Mouse (Mus musculus): ENCODE results near the gene Pth2r.

Pth2r gene

DNA sequence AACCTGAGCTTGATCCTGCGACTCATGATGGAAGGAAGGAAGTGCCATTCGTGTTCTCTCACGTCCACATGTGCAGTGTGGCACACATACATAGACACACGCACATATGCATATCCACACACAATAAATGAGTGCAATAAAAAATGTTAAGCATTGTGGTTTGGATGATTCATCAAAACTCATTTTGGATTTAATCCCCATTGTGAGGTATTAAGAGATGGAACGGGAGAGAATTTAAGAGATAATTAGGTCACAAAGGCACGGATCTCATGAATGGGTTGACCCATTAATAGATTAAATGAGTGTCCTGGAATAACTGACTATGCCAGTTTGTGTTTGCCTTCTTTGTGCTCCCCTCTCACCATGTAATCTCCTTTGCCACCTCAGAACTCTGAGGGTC lies at the start of gene Pth2r:
Gene Pth2r (plus strand): TSS at position 301 of the 400 bp plus-strand sequence.
- no peak for DNase-seq

DNA sequence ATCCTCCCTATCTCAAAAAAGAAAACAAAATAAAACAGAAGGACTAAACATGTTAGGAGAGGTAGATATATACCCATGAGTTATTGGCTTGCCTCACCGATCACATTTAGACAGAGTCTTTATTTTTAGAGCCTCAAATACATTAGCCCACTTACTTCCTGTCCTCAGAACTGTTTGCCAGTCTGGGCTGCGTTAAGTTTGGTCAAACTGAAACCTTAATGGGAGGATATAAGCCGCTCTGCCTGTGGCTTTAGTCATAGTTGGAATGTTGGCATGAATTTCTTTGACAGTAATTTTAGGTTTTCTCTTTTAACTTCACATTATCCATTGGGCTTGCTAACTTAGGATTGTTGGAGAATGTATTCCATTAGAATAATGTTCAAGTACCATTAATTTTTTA lies 44.1 kb upstream of the Pth2r start:
- no peak for DNase-seq

DNA sequence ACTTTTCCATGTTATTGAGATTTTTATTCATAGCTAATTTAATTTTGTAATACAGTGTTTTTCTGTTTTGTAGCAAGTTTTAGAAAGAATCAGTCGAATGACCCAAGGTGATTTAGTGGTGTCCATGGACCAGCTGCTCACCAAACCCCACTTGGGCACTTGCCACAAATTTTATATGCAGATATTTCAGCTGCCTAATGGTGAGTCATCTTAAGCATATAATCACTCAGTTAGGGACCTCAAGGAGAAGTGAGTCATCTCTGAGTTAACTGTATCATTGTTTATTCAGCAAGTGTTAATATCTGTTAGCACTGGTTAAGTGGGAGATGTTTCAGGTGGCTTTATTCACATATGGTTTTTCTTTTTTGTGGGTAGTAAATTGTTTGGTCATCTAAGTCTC lies 36.2 kb upstream of the Pth2r start:
- no peak for DNase-seq

DNA sequence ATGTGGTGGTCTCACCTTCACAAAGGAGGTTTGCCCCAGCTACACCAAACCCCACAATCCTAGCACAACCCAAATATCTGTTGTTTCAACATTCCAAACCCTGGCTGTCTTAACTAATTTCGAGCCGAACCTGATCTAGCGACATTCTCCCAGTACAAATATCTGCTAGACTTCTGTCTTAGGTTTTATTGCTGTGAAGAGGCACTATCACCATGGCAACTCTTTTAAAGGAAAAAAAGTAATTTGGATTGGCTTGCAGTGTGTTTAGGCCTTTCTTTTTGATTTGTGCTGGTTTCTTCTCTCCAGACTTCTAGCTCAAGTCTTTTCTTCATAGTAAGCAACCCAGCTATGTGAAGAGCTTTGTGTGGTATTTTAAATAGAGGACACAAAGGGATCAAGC lies 1.4 kb upstream of the Pth2r start:
- DNase-seq = no peak

DNA sequence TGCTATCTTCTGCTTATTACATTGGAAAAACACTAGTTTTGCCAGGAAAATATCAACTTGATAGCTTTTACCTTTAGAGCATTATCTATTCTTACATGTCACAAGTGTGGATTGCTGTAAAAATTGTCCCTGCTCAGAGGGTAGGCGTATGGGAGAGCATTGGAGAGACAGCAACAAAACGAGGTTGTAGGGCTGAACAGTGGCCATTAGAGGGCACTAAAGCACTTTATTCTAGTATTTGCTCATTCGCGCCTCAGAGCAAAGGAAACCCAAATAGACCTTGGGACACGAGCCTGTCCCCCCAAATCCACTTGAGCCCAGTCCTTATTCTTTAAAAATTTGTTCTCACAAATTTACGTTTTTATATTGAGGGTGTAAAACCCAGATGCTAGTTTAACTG lies 910 bp downstream of the Pth2r start:
- peak in 1 of 2 experiments; percentile 24 for DNase-seq

DNA sequence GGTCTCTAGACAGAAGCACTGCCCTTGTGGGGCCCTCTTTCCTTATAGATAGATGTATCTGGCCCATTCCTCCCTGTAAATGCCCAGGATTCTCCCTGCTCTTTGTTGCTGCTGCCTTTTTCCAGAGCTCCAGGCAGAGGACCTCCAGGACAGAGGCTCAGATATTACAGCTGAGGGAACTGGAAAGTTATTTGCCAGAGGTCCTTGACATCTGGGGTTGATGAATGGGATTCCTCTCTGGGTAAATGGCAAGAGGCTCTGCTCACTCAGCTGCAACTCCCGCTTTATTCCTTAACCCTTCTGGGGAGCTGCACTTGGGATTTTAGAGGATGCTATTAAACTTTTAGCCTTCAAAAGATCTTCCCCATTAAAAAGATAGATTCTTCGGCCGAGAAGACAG lies 26.6 kb downstream of the Pth2r start:
- no peak for DNase-seq

DNA sequence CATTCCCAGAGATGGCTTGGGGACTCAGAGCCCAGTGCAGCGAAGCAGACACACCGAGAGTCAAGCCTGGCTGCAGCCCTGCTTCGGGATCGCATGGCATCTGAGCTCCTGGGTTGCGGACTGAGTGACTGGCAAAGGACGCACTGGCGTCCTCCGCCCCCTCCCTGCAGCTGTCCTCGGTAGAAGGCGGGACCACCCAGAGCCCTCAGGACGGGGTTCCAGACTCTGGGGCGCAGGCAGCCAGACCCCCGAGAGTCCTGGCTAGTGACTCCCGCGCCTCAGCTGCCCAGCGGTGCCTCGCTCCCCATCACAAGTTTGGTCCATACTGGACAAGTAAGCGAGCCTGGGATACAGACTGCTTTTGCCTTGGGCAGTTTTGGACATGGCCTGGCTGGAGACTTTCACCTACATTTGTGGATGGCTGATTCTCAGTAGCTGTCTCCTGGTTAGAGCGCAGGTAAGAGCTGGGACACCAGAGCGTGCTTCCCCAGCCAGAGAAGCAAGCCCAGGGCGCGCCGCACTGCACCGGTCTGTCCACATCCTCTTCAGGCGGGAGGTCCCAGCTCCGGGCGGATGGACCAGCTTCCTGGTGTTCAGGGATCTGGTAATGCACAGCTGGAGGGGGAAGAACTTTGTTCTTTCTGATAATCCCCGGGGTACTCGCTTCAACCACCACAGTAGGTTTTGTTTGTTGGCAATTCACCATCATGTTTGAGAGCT lies 29.5 kb downstream of the Pth2r start:
- no peak for DNase-seq

DNA sequence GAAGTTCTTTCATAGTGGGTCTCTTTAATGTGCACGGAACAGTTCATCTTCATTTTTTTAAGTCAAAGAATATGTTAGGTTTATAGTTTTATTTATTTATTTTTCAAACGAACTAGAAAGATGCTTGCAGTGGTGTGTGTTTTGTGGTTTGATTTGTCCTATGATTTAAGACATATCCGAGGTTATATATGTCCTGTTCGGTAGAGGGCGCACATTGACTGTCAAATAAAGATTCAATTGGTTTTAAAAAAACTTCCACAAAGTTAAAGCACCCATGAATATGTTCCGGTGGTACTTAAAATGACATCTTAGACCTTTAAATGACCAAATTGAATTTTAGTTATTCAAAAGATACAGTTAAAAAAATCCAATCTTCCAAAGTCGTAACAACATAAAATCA lies 30.3 kb downstream of the Pth2r start:
- no peak for DNase-seq

DNA sequence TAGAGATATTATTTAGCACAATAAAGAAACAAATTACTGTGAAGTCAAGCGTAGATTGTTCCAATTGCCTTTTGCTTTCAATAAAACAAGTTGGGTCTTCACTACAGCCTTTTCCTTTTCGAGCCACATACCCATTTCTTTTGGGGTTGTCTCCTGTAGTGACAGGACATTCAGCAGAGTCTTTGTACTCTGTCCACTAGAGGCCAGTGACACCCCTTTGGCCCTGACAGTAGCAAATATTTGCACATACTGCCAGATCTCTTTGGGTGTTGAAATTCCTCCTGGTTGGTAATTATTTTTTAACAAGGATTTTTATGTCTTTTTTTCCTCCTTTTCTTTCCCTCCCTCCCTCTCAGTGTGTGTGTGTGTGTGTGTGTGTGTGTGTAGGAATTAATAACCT lies 31.0 kb downstream of the Pth2r start:
- no peak for DNase-seq

DNA sequence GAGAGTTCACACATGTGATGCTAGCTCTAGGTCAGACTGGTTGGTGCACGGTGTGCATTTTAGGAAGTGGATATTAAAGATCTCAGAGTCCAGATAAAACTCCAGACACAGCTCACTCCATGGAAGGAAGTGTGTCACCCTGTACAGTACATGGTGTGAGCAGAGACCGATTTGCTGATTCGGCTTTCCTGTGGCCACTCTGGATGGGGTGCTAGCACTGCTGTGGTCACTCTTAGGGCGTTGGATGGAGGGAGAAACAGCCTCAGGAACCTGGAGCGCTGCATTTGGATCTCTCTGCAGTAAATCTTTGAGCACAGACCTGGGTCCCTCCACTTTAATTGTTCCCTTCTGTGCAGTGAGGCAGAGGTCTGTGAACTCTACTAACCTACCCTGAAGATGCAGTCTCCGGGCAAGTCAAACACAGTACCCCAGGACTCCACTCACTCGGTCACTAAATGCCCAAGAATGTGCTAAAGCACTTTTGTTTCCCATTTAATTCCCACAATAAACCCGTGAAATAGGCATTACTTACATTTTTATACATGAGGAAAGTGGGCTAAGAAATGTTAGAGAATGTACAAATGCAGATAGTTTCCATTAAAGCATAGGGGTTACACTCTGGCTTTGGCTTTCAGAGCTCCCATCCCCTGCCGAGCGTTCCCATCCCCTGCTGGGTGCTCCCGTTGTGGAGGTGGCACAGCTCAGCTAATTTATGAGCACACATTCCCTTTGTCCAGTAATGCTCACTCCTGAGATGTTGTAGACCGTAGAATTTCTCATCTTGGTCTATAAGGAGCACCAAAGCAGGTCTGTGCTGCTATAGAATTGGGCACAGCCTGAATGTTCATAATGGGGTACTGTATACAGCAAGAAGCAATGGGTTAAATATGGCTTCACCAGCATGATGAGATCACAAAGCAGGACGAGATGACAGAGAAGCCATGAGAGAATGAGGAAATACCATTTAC lies 32.5 kb downstream of the Pth2r start:
- DNase-seq = no peak

DNA sequence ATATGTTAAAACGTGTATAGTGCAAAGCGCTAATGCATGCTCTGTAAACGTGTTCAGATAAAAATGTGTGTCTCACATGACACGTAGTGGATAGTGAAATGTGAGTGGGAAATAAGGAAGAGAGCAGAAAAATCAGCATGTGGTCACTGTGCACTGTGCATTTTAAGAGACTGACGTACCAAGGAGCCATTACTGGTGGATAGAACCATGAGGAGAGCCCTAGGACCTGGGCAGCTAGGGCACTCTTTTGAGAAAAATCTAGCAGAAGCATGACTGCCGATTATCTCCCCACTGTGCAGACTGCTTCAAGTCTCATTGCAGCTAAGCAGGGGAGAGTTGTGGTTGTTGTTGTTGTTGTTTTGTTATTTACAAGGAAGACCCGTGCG lies 33.2 kb downstream of the Pth2r start:
- no peak for DNase-seq

DNA sequence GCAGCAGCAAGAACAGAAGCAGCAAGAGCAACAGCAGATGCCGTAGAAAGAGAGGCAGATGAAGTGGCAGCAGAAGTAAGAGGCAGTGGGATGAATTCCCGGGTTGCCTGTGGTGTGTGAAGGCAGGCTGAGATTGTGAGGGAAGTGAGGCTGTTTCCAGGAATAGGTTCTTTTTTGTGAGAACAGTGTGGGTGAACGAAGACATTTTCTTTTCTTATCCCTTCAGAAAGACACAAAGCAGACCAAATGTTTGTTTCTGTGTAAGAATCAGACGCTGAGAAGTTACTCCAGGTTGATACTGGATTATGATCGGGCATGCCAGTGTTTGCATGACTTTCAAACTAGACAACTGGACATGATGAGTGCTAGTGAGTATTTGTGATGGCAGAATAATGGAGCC lies 52.2 kb downstream of the Pth2r start:
- no peak for DNase-seq

DNA sequence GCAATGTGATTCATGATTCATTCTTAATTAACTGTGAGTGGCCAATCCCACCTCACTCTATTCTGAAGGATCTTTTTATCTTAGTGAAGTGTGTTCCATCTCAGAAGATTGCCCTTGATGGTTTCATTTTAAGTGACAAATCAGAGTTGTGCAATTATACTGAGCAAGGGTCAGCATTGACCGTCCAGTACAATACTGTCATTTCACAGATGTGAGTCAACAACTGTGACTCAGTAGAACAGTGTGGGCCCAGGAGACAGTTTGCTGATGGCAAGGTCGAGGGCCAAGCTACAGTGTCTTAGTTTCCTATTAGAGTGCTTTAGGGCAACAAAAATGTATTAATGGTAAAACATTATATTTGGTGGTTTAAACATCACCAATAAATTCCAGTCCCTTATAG lies 55.9 kb downstream of the Pth2r start:
- DNase-seq = no peak

DNA sequence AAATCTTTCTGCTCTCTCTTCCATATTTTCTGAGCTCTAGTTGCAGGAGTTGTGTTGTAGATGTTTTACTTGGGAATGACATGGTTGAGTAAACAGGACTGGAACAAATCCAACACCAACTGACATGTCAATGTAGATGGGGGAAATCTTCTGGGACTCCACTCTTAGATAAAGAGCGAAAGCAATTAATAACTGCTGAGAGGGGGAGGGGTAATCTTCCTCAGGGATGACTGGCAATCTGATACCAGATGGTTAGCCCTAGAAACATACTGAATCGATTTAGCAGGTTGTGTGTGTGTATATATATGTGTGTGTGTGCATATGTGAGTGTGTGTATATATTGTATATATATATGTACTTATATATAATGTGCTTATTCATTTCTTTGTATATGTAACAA lies 58.4 kb downstream of the Pth2r start:
- no peak for DNase-seq

DNA sequence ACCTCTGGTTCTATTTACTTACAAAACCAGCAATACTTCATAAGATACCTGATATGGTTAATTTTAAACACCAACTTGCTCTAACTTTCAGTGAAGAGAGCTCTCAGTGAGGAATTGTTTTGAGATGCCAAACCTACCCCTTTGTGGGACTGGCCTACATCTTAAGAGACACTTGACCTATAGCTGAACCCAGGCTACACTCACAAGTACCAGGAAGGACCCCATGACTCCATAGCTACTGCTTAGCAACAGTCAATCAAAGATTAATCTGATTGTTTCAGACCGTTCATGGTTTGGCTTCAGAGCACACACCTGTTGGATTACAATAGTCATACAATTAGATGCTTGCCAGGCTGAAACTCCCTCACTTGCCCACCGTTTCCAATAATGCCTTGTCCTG lies 71.1 kb downstream of the Pth2r start:
- no peak for DNase-seq

DNA sequence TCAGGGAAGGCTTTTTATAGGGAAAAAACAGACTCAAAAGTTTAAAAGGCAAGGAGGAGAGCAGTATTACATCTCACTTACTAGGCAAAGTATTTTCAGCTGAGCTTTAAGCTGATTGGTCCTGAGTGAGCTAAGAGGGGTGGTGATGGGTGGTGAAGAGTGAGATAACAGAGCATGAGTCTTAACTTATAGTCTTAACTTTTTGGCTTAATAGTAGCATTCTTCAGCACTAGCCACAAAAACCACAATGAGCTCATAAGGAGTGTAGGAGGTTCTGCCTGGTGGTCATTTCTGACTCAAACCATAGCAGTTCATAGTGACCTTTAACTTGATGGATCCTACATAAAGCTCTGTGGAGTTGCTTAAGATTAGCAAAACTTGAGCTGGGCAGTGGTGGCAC lies 72.3 kb downstream of the Pth2r start:
- DNase-seq = no peak

DNA sequence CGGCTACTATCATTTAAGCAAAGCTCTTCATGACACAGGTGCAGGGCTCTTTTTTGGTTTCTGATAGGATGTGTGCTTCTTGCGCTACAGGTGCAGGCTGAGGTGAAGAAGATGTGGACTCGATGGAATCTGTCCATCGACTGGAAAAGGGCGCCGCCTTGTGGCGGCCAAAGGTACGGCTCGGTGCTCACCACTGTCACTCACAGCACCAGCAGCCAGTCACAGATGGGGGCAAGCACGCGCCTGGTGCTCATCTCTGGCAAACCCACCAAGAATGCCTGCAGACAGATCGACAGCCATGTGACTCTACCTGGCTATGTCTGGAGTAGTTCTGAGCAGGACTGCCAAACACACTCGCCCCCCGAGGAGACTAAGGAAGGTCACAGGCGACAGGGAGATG lies 106.5 kb downstream of the Pth2r start:
- peak in 1 of 2 experiments; percentile 1 for DNase-seq

DNA sequence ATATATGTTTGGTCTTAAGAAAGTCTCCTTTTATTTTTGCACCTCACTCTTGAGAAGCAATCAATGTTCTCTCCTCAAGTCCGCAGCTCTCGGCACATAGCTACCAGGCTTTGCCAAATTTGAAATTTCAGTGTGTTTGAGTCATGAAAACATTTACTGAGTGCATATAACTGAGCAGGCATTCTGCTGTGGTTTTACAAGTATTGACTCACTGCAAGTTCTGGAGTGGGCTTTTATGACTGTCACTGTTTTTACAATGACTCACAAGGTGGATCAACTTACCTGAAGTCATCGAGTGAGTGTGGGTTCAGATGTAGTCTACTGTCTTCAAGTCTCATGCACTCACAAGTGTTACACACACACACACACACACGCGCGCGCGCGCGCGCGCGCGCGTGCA lies 107.8 kb downstream of the Pth2r start:
- no peak for DNase-seq

DNA sequence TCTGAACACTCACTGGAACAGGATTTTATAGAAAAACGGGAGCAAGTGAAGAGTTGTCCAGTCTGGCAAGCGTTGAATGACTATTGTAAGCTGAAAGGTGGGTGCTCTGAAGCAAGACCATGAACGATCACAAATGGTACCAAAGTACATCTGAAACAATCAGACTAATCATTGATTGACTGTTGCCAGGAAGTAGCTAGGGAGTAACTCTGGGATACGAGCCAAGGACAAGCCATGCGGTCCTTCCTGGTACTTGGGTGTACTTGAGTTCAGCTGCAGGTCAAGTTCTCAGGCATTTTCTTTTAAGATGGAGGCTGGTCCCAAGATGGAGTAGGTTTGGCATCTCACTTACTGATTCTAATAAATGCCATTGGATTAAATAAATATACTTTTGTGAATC lies 125.6 kb downstream of the Pth2r start:
- no peak for DNase-seq

DNA sequence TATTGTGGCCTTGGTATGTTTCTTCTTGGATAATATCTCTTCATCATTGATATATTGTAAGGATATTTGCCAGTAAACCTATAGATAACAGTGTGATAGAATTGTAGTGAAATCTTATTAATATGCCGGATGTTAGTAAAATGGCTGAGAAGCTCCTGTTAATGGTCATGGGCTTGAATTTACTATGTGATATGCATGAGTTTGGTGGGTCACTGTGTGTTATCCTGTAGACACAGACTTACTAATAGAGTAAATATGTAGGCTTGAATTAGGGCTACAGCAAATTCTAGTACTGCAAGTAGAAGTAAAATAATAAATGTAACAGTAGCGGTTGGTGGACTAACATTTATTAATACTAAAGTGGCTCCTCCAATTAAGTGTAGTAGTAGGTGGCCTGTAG lies 139.1 kb downstream of the Pth2r start:
- no peak for DNase-seq

DNA sequence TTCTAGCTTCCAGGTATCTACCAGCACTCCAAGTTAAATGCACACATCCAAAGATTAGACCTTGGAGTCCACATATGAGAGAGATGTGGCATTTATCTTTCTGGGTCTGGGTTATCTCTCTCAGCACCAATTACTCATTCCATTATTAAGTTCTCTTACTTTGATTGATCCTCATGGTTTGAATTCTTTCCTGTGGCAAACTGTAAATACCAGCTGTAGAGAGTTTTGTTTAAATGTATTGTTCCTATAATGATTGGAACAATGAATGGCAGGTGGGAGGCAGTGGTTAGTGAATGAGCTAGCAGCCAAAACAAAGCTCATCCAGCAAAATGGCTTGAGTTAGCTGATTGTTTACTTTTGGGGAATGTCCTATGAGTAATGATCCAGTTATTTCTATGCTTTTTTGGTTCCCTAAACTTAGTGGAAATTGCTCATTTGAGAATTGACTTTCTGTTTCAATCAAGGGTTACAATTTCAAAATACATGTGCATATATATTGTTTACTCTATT lies 140.7 kb downstream of the Pth2r start:
- DNase-seq = no peak
